Mouse (Mus musculus): ENCODE measurements around the gene Ccdc149. TPM values are rescaled to one million over a fixed set of nuclear protein-coding genes. Genes with fewer than 3 reads are reported as not detected.

The Ccdc149 gene
- total and polyA plus RNA-seq, 3 experiments: not detected

DNA sequence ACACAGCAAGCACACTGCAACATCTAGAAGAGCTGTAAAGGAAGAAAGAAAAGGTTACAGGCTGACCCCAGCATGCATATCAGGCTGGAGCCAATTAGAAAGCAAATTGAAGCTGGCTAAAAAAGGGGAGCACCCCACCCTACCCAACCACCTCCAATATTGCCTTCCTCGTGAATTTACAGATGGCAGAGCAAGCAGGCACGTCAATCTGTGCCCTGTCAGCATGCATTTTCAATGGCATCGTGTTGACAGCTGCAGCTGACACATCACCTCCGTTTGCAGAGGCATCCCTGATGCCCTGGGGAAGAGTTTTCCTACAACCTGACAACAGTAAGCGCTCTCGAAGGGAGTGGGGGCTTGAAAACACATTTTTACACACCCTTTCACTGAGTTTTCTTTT, 14.2 kb downstream of the Ccdc149 start:
- no peaks in the 10 kb centered on the region for H3K9me3 ChIP-seq (replicated peaks; ENCODE audit: low read length)
- TF ChIP-seq BHLHE40 (IDR thresholded peaks at IDR 0.05; ENCODE audit: low read depth, low read length) (no peak), JUND (conservative IDR thresholded peaks at IDR 0.05; ENCODE audit: low read depth, low read length) (no peak), MXI1 (IDR thresholded peaks at IDR 0.05; ENCODE audit: low read depth, low read length) (no peak), ZNF384 (IDR thresholded peaks at IDR 0.05; ENCODE audit: low read depth, low read length) (no peak), JUN (IDR thresholded peaks at IDR 0.05; ENCODE audit: insufficient read depth, low read depth, low read length) (no peak), USF2 (conservative IDR thresholded peaks at IDR 0.05; ENCODE audit: low read depth, low read length) (no peak), SIN3A (IDR thresholded peaks at IDR 0.05; ENCODE audit: low read length) (no peak), EP300 (IDR thresholded peaks at IDR 0.05; ENCODE audit: low read length) (no peak), CHD1 (IDR thresholded peaks at IDR 0.05; ENCODE audit: low read depth, low read length) (no peak), USF1 (IDR thresholded peaks at IDR 0.05; ENCODE audit: low read depth, low read length) (no peak), GABPA (IDR thresholded peaks at IDR 0.05; ENCODE audit: insufficient replicate concordance, low read depth, low read length) (no peak), E2F4 (IDR thresholded peaks at IDR 0.05; ENCODE audit: insufficient replicate concordance, low read depth, low read length) (no peak), RCOR1 (conservative IDR thresholded peaks at IDR 0.05; ENCODE audit: low read depth, low read length) (no peak), CTCF (conservative IDR thresholded peaks at IDR 0.05 in 1 of 2, IDR thresholded peaks at IDR 0.05 in 1 of 2; ENCODE audit: low read depth in 2 of 2, low read length in 2 of 2) (no peak)
- H3K79me2 ChIP-seq (replicated peaks; ENCODE audit: control insufficient read depth, extremely low read depth, insufficient read depth, poor library complexity, severe bottlenecking): no peaks in the 10 kb centered on the region
- in situ Hi-C loops (cut with MboI; ENCODE audit: low pct_ligation_motif_present, low pct_unique_long_range_greater_than_20kb, low sequenced_read_pairs) (no loop called here), dilution Hi-C loops (cut with MboI; ENCODE audit: extremely low pct_ligation_motif_present, extremely low pct_unique_long_range_greater_than_20kb, low sequenced_read_pairs) (no loop called here)
- H3K4me2 ChIP-seq (ENCODE audit: insufficient read depth, low read depth, poor library complexity, severe bottlenecking): no peak overlapping the region
- no peak overlapping the region for H3K9ac ChIP-seq (ENCODE audit: insufficient read depth, low read depth)
- H3K4me3 ChIP-seq (replicated peaks in 1 of 3; ENCODE audit: low read depth in 2 of 3, low read length in 2 of 3, poor library complexity in 1 of 3): no peak overlapping the region
- DNase-seq (ENCODE audit: extremely low read depth): no peak
- H3K4me1 ChIP-seq (ENCODE audit: control insufficient read depth in 1 of 2, insufficient read depth in 2 of 2): peaks cover 0 to 10% of the 10 kb centered on the region in 2 experiments; a peak in 1 of 4 replicates
- H3K27ac ChIP-seq (ENCODE audit: insufficient read depth, low read depth): no peak overlapping the region
- no peaks in the 10 kb centered on the region for H3K36me3 ChIP-seq (replicated peaks in 1 of 2; ENCODE audit: control insufficient read depth in 1 of 2, insufficient read depth in 1 of 2, low read length in 1 of 2)
- no peaks in the 10 kb centered on the region for H3K27me3 ChIP-seq (replicated peaks)

DNA sequence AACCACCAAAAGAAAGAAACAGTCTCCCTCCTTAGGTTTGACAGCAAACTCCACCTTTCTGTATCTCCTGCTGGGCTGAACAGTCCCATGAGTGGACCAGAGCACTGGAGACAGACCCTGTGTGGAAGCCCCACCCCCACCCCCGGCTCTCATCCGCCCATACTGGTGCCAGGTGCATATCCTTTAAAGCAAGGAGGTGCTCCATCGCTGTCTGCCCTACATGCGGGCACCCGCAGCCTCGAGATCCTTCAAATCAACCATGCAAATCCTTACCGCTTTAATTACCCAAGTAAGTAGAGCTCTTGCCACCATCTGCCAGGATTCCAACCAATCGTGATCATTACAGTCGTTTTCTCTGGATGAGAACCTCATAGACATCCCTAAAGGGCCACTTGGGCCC, 20.5 kb downstream of the Ccdc149 start:
- Histone ChIP-seq H3K4me3 (replicated peaks in 1 of 3; ENCODE audit: low read depth in 2 of 3, low read length in 2 of 3, poor library complexity in 1 of 3) (no peak overlapping the region), H3K27me3 (replicated peaks) (no peaks in the 10 kb centered on the region), H3K9ac (ENCODE audit: insufficient read depth, low read depth) (no peak overlapping the region), H3K9me3 (replicated peaks; ENCODE audit: low read length) (no peaks in the 10 kb centered on the region), H3K27ac (ENCODE audit: insufficient read depth, low read depth) (no peak overlapping the region), H3K36me3 (replicated peaks in 1 of 2; ENCODE audit: control insufficient read depth in 1 of 2, insufficient read depth in 1 of 2, low read length in 1 of 2) (no peaks in the 10 kb centered on the region), H3K4me1 (ENCODE audit: control insufficient read depth in 1 of 2, insufficient read depth in 2 of 2) (no peaks in the 10 kb centered on the region), H3K4me2 (ENCODE audit: insufficient read depth, low read depth, poor library complexity, severe bottlenecking) (no peak overlapping the region), H3K79me2 (replicated peaks; ENCODE audit: control insufficient read depth, extremely low read depth, insufficient read depth, poor library complexity, severe bottlenecking) (no peaks in the 10 kb centered on the region)
- dilution Hi-C loops (cut with MboI; ENCODE audit: extremely low pct_ligation_motif_present, extremely low pct_unique_long_range_greater_than_20kb, low sequenced_read_pairs) (no loop called here), in situ Hi-C loops (cut with MboI; ENCODE audit: low pct_ligation_motif_present, low pct_unique_long_range_greater_than_20kb, low sequenced_read_pairs) (no loop called here)
- TF ChIP-seq KAT2A (IDR thresholded peaks at IDR 0.05; ENCODE audit: insufficient replicate concordance, low read length): no peak
- no peak for TF ChIP-seq CTCF (conservative IDR thresholded peaks at IDR 0.05 in 1 of 2, IDR thresholded peaks at IDR 0.05 in 1 of 2; ENCODE audit: low read depth in 2 of 2, low read length in 2 of 2)
- no peak for TF ChIP-seq ELF1 (IDR thresholded peaks at IDR 0.05; ENCODE audit: low read depth, low read length)
- no peak for TF ChIP-seq MYC (IDR thresholded peaks at IDR 0.05; ENCODE audit: low read depth, low read length)
- TF ChIP-seq MAX (IDR thresholded peaks at IDR 0.05; ENCODE audit: low read length): no peak
- no peak for TF ChIP-seq NELFE (IDR thresholded peaks at IDR 0.05; ENCODE audit: low read depth, low read length)
- TF ChIP-seq PAX5 (IDR thresholded peaks at IDR 0.05; ENCODE audit: low read length): no peak
- no peak for TF ChIP-seq ZKSCAN1 (IDR thresholded peaks at IDR 0.05; ENCODE audit: borderline replicate concordance, low read depth, low read length)
- no peak for TF ChIP-seq TBP (conservative IDR thresholded peaks at IDR 0.05; ENCODE audit: low read depth, low read length)
- no peak for TF ChIP-seq CHD2 (IDR thresholded peaks at IDR 0.05; ENCODE audit: low read length)
- no peak for TF ChIP-seq JUND (conservative IDR thresholded peaks at IDR 0.05; ENCODE audit: low read depth, low read length)
- TF ChIP-seq NRF1 (IDR thresholded peaks at IDR 0.05; ENCODE audit: low read depth, low read length): no peak
- TF ChIP-seq EP300 (IDR thresholded peaks at IDR 0.05; ENCODE audit: low read length): no peak
- no peak for TF ChIP-seq MXI1 (IDR thresholded peaks at IDR 0.05; ENCODE audit: low read depth, low read length)
- TF ChIP-seq HCFC1 (IDR thresholded peaks at IDR 0.05; ENCODE audit: low read depth, low read length): no peak
- TF ChIP-seq RAD21 (IDR thresholded peaks at IDR 0.05; ENCODE audit: low read depth, low read length): no peak
- no peak for TF ChIP-seq ZMIZ1 (IDR thresholded peaks at IDR 0.05; ENCODE audit: low read depth, low read length)
- no peak for TF ChIP-seq ETS1 (conservative IDR thresholded peaks at IDR 0.05; ENCODE audit: low read depth, low read length)
- no peak for TF ChIP-seq MAFK (IDR thresholded peaks at IDR 0.05; ENCODE audit: insufficient replicate concordance, low read length)
- TF ChIP-seq SIN3A (IDR thresholded peaks at IDR 0.05; ENCODE audit: low read length): no peak
- DNase-seq (ENCODE audit: extremely low read depth): no peak
